Mouse (Mus musculus) liver, adult 2 months (tissue): ENCODE results near the gene Cfh.

Experiments
- CTCF ChIP-seq: fragments of 200-500 bp; IDR thresholded peaks from 2 replicates; pipeline ENCODE4 v1.5.1; 2011; ENCODE audit warnings: low read depth, low read length, control low read depth
- POLR2A ChIP-seq: fragments of 200-500 bp; IDR thresholded peaks from 2 replicates; pipeline ENCODE4 v1.6.1; 2011; ENCODE audit warnings: low read length, control low read depth; ENCODE audit not compliant: insufficient read depth; ENCODE audit errors: extremely low read depth

- no peak for TF ChIP-seq POLR2A
- no peak for TF ChIP-seq CTCF
Observed at GRCm38 (mm10) chr1:140158970-140159369, 24.6 kb downstream of the Cfh start.
